Comparison of ENCODE assay signal across 8 mouse cellular contexts in the genomic region with DNA sequence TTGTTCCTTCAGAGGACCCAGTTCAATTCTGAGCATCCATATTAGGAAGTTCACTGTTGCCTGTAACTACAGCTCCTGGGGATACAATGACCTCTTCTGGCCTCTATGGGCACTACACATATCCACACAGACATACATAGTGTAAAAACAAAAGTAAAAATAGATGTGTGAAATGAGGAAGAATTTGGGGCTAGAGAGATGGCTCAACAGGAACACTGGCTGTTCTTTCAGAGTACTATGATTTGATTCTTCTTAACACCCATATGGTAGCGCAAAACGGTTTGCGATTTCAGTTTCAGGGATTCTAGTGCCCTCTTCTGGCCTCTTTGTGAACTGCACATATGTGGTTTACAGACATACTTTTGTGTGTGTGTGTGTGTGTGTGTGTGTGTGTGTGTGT. TPM values are rescaled to one million over a fixed set of nuclear protein-coding genes. Genes with fewer than 3 reads are reported as not detected.
A peak's percentile ranks its signal among the peaks of the same experiment; 100 is the strongest.
DNase-seq lines count a peak whose midpoint lies in the region; ATAC-seq and TF ChIP-seq lines count a peak whose summit lies in the region.
"Had no signal": no experiment of that assay in that cellular context is flagged by ENCODE, and none has a peak within 500 bp of the region (broad histone marks: within the 10 kb centered on the region; RNA-seq: fewer than 3 reads in every experiment).

No protein-coding gene starts in this region.

- DNase-seq in kidney, adult 2 months, result peak; percentile 32
- DNase-seq in CH12.LX (ENCODE audit: extremely low read depth), result peak; percentile 44
- DNase-seq in heart, postnatal 10 days, result peak; percentile 8 to 55
- DNase-seq in thymus, postnatal 25 days, result peak; percentile 20
- DNase-seq: liver, embryonic 13.5 days had no signal

- no peaks in the 10 kb centered on the region for H3K36me3 ChIP-seq in kidney, adult 2 months (ENCODE audit: control insufficient read depth, insufficient read depth, low read length)
- no peaks in the 10 kb centered on the region for H3K36me3 ChIP-seq in kidney, embryonic 16.5 days (ENCODE audit: insufficient read depth, low read length)
- no peaks in the 10 kb centered on the region for H3K36me3 ChIP-seq in CH12.LX (replicated peaks in 1 of 2; ENCODE audit: control insufficient read depth in 1 of 2, insufficient read depth in 1 of 2, low read length in 1 of 2)
- H3K36me3 ChIP-seq in lung, embryonic 16.5 days (ENCODE audit: control insufficient read depth, insufficient read depth, low read length), result no peaks in the 10 kb centered on the region
- H3K36me3 ChIP-seq: liver, embryonic 13.5 days had no signal

- intact Hi-C loops in heart, postnatal 10 days (cut with DNase I), result loop anchor here (1.0 to 5.0 kb wide), 2 partner anchors 202 to 242 kb away; no protein-coding TSS in a partner anchor

- H3K9me3 ChIP-seq in kidney, embryonic 16.5 days (ENCODE audit: low read length), result no peaks in the 10 kb centered on the region
- no peaks in the 10 kb centered on the region for H3K9me3 ChIP-seq in CH12.LX (replicated peaks; ENCODE audit: low read length)
- H3K9me3 ChIP-seq in lung, embryonic 16.5 days (ENCODE audit: control insufficient read depth, low read length), result no peaks in the 10 kb centered on the region
- H3K9me3 ChIP-seq: liver, embryonic 13.5 days had no signal

- dilution Hi-C loops in CH12.LX (cut with MboI; ENCODE audit: extremely low pct_ligation_motif_present, extremely low pct_unique_long_range_greater_than_20kb, low sequenced_read_pairs), result no loop called here

- H3K79me2 ChIP-seq in CH12.LX (replicated peaks; ENCODE audit: control insufficient read depth, extremely low read depth, insufficient read depth, poor library complexity, severe bottlenecking), result no peaks in the 10 kb centered on the region

- ATAC-seq in kidney, embryonic 16.5 days (ENCODE audit: low FRiP score, low TSS enrichment), result no peak
- ATAC-seq in activated CD4-positive, CD25-positive, alpha-beta regulatory T cell, adult 4 months, result peak; percentile 88
- ATAC-seq in lung, embryonic 16.5 days (ENCODE audit: low read depth), result no peak

- TF ChIP-seq POLR2A in kidney, adult 2 months (IDR thresholded peaks at IDR 0.05; ENCODE audit: low read depth, low read length), result no peak
- no peak for TF ChIP-seq POLR2A in CH12.LX (IDR thresholded peaks at IDR 0.05; ENCODE audit: low read depth, low read length)

- H3K4me3 ChIP-seq in kidney, adult 2 months (ENCODE audit: insufficient read depth, low read depth, low read length), result no peak overlapping the region
- H3K4me3 ChIP-seq in kidney, embryonic 16.5 days (ENCODE audit: low read length), result no peak overlapping the region
- no peak overlapping the region for H3K4me3 ChIP-seq in CH12.LX (replicated peaks in 1 of 3; ENCODE audit: low read depth in 2 of 3, low read length in 2 of 3, poor library complexity in 1 of 3)
- H3K4me3 ChIP-seq in lung, embryonic 16.5 days (ENCODE audit: low read length), result no peak overlapping the region
- H3K4me3 ChIP-seq: liver, embryonic 13.5 days had no signal

- H3K9ac ChIP-seq in kidney, embryonic 16.5 days (replicated peaks; ENCODE audit: low read length), result no peak overlapping the region
- H3K9ac ChIP-seq in CH12.LX (ENCODE audit: insufficient read depth, low read depth), result no peak overlapping the region
- no peak overlapping the region for H3K9ac ChIP-seq in lung, embryonic 16.5 days (ENCODE audit: low read length)
- H3K9ac ChIP-seq: liver, embryonic 13.5 days had no signal

- 36% methylated on average over 3 of the region's 3 CpGs for WGBS in kidney, adult 2 months
- 66% methylated on average over 3 of the region's 3 CpGs for WGBS in kidney, embryonic 16.5 days
- 40% methylated on average over 3 of the region's 3 CpGs for WGBS in lung, embryonic 16.5 days

- no peaks in the 10 kb centered on the region for H3K4me1 ChIP-seq in kidney, adult 2 months (ENCODE audit: control insufficient read depth, insufficient read depth, low read length)
- no peaks in the 10 kb centered on the region for H3K4me1 ChIP-seq in kidney, embryonic 16.5 days (ENCODE audit: insufficient read depth, low read length)
- H3K4me1 ChIP-seq in CH12.LX (ENCODE audit: control insufficient read depth in 1 of 2, insufficient read depth in 2 of 2), result no peaks in the 10 kb centered on the region
- no peaks in the 10 kb centered on the region for H3K4me1 ChIP-seq in lung, embryonic 16.5 days (replicated peaks; ENCODE audit: control insufficient read depth, insufficient read depth, low read length)
- H3K4me1 ChIP-seq: liver, embryonic 13.5 days had no signal

- in situ Hi-C loops in CH12.LX (cut with MboI; ENCODE audit: low pct_ligation_motif_present, low pct_unique_long_range_greater_than_20kb, low sequenced_read_pairs), result loop anchor here (10.0 kb wide), 1 partner anchor 244 kb away; no protein-coding TSS in a partner anchor

- no peak for TF ChIP-seq EP300 in CH12.LX (IDR thresholded peaks at IDR 0.05; ENCODE audit: low read length)

- no peak overlapping the region for H3K27ac ChIP-seq in kidney, adult 2 months (ENCODE audit: insufficient read depth, low read depth, low read length)
- no peak overlapping the region for H3K27ac ChIP-seq in kidney, embryonic 16.5 days (ENCODE audit: low read length)
- H3K27ac ChIP-seq in CH12.LX (ENCODE audit: insufficient read depth, low read depth), result no peak overlapping the region
- no peak overlapping the region for H3K27ac ChIP-seq in lung, embryonic 16.5 days (ENCODE audit: low read length)
- H3K27ac ChIP-seq: liver, embryonic 13.5 days had no signal

- no peak overlapping the region for H3K4me2 ChIP-seq in kidney, embryonic 16.5 days (replicated peaks; ENCODE audit: low read depth, low read length)
- peak overlapping the region; percentile 50 for H3K4me2 ChIP-seq in CH12.LX (ENCODE audit: insufficient read depth, low read depth, poor library complexity, severe bottlenecking)
- H3K4me2 ChIP-seq in lung, embryonic 16.5 days (ENCODE audit: low read depth, low read length), result peak overlapping the region; percentile 21; the same call in 1 of the 2 replicates
- H3K4me2 ChIP-seq: liver, embryonic 13.5 days had no signal

- TF ChIP-seq RAD21 in CH12.LX (IDR thresholded peaks at IDR 0.05; ENCODE audit: low read depth, low read length), result peak; percentile 48

- TF ChIP-seq CTCF in kidney, adult 2 months (conservative IDR thresholded peaks at IDR 0.05; ENCODE audit: insufficient read depth, insufficient read length, low read depth, low read length), result 0 out of 2 replicates have a peak, but pooled peaks have one; percentile 9
- peak; percentile 62 to 73; a peak in 3 of 4 replicates for TF ChIP-seq CTCF in CH12.LX (conservative IDR thresholded peaks at IDR 0.05 in 1 of 2, IDR thresholded peaks at IDR 0.05 in 1 of 2; ENCODE audit: low read depth in 2 of 2, low read length in 2 of 2)

- no peaks in the 10 kb centered on the region for H3K27me3 ChIP-seq in kidney, adult 2 months (replicated peaks; ENCODE audit: control insufficient read depth, insufficient read depth, low read length)
- peaks cover 3% of the 10 kb centered on the region; the same call in 1 of the 2 replicates for H3K27me3 ChIP-seq in kidney, embryonic 16.5 days (ENCODE audit: insufficient read depth, low read length)
- no peaks in the 10 kb centered on the region for H3K27me3 ChIP-seq in CH12.LX (replicated peaks)
- H3K27me3 ChIP-seq in lung, embryonic 16.5 days (ENCODE audit: control insufficient read depth, insufficient read depth, low read depth, low read length), result no peaks in the 10 kb centered on the region
- H3K27me3 ChIP-seq: liver, embryonic 13.5 days had no signal

TF ChIP-seq in CH12.LX, 34 proteins besides CTCF, POLR2A, EP300 and RAD21:
- TF ChIP-seq USF1 (IDR thresholded peaks at IDR 0.05; ENCODE audit: low read depth, low read length), result no peak
- no peak for TF ChIP-seq PAX5 (IDR thresholded peaks at IDR 0.05; ENCODE audit: low read length)
- TF ChIP-seq IRF4 (IDR thresholded peaks at IDR 0.05; ENCODE audit: low read depth, low read length), result no peak
- peak; percentile 62 for TF ChIP-seq SMC3 (IDR thresholded peaks at IDR 0.05; ENCODE audit: low read depth, low read length)
- no peak for TF ChIP-seq MAFK (IDR thresholded peaks at IDR 0.05; ENCODE audit: insufficient replicate concordance, low read length)
- no peak for TF ChIP-seq RCOR1 (conservative IDR thresholded peaks at IDR 0.05; ENCODE audit: low read depth, low read length)
- no peak for TF ChIP-seq JUND (conservative IDR thresholded peaks at IDR 0.05; ENCODE audit: low read depth, low read length)
- TF ChIP-seq SIN3A (IDR thresholded peaks at IDR 0.05; ENCODE audit: low read length), result no peak

RNA-seq across cellular contexts. Expression of gene 5430427O19Rik, which starts 48.9 kb away (rescaled TPM):
- polyA plus RNA-seq in kidney, adult 2 months (2012; rRNA removed), result 0.05 and 0.08 TPM in 2 replicates
- polyA plus RNA-seq in kidney, embryonic 16.5 days (2015; fragmentation: Nextera tagmentation; extraction: Ambion mirVana), result 0.07 and 0.15 TPM in 2 replicates
- total RNA-seq in CH12.LX (2012; rRNA removed) (8.3 and 12.8 TPM in 2 replicates), CH12.LX (2014; rRNA removed) (30.7 and 31.5 TPM in 2 replicates)
- polyA plus RNA-seq in CH12.LX (2012; ENCODE audit: insufficient read length, low read depth), result 14.1 and 14.5 TPM in 2 replicates
- polyA plus RNA-seq in activated CD4-positive, CD25-positive, alpha-beta regulatory T cell, adult 4 months (2017; shearing (Covaris generic)), result 1 to 10 TPM; 2.8 to 3.0 TPM
- total RNA-seq in heart, postnatal 10 days (2021), result under 1 TPM in 1 of 2 experiments, not detected in 1; 0.17 TPM
- 0.30 and 0.35 TPM in 2 replicates for polyA plus RNA-seq in lung, embryonic 16.5 days (2015; fragmentation: Nextera tagmentation; extraction: Ambion mirVana)
